Mouse (Mus musculus): ENCODE measurements around the gene Dkk3. TPM values are rescaled to one million over a fixed set of nuclear protein-coding genes. Genes with fewer than 3 reads are reported as not detected.
"Not testable (repeated sequence)": the region's sequence is repeated elsewhere in the genome, so short reads cannot be mapped to it uniquely, and the experiment has no call there.

The Dkk3 gene
- polyA plus RNA-seq, 1 experiment from 2014 or later, result 59.8 TPM

DNA sequence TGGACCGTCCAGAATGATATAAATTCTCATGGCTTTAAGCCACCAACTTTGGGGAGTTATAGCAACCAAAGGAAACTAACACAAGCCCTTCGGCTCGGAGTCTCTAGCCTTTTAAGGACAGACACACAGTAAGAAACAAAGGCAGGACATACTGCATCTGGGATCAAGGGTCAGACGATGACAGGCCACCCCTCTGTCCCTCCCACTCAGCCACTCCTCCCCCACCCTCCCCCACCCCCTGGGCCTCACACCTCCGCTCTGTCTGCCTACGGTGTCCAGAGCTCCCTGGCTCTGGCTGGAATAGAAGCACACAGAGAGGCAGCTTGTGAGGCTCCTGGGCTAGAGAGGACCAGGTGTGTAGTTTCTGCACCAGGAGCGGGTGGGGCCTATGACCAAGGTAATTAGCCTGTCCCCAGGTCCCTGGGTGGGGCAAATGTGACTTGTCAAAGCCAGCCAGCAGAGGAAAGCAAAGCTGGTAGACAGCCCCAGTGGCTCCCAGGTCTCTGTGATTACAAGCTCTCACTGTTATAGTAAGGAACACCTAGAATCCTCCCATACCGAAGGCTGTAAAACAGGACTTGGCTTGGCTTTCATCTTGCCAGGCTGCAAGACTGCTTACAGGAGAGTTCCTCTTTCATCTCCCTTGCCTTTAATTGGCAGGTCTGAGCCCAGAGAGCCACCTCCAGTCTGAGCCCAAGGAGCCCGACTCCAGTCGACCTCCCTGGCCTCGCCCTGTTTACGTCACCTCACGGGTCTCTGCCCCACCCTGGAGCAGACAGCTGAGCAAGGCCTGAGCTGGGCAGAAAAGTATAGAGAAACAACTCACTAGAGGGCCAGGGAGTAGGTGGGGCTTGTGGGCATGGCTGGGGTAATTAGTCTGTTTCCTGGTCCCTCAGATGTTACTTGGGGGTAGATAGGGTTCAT is 28.9 kb upstream of the Dkk3 start:
- H3K4me3 ChIP-seq, result no peak overlapping the region
- no peaks in the 10 kb centered on the region for H3K36me3 ChIP-seq
- H3K4me1 ChIP-seq, result peaks cover 57% of the 10 kb centered on the region
- H3K9me3 ChIP-seq, result no peaks in the 10 kb centered on the region
- 47% methylated on average over 13 of the region's 13 CpGs for WGBS
- no peaks in the 10 kb centered on the region for H3K27me3 ChIP-seq (ENCODE audit: insufficient read depth, poor library complexity, severe bottlenecking)
- DNase-seq (ENCODE audit: low spot score), result no peak
- peak overlapping the region; percentile 65 for H3K27ac ChIP-seq

DNA sequence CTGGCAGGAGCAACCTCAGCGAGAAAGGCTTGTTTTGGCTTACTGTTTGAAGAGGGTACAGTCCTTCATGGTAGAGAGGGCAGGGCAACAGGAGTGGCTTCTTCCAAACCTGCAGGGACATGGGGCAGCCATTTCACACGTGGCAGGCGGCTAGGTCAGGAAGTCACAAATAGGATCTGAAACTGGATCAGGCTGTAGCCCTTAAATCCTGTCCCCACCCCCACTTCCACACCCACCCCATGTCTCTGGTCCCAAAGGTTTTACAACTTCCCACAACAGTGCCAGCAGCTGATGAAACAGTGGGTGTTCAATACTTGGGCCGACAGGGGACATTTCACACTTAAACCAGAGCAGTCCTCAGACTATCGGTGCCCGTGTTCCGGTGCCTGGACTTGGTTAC is 28.0 kb upstream of the Dkk3 start:
- H3K4me1 ChIP-seq, result peaks cover 51% of the 10 kb centered on the region
- DNase-seq (ENCODE audit: low spot score), result no peak
- H3K36me3 ChIP-seq, result no peaks in the 10 kb centered on the region
- H3K27ac ChIP-seq, result peak overlapping the region; percentile 65
- no peak overlapping the region for H3K4me3 ChIP-seq
- WGBS, result 75% methylated on average over 7 of the region's 7 CpGs
- no peaks in the 10 kb centered on the region for H3K27me3 ChIP-seq (ENCODE audit: insufficient read depth, poor library complexity, severe bottlenecking)
- H3K9me3 ChIP-seq, result no peaks in the 10 kb centered on the region

DNA sequence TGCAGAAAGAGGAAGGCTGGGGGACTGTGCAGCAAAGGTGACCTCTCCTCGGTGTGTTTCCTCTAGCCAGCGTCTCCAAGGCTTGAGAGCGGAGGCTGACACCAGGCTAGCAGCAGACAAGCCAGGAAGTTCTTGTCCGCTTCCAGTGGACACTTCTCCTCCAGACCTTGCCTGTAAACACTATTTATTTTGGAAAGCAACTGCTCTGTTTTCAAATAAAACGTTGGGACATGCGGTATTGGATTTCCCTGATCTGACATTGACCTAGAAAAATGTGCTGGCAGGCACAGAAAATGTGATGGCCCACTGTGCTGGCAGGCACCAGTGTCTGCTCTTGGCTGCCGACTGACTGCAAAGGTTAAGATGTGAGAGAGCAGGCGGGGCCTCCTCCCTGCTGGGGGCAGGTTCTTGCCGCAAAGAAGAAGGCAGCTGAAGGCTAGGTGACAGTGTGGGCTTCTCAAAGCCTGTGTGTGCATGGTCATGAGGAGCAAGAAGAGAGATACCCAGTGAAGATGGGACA is 26.4 kb upstream of the Dkk3 start:
- 67% methylated on average over 9 of the region's 9 CpGs for WGBS
- no peak for DNase-seq (ENCODE audit: low spot score)
- no peak overlapping the region for H3K4me3 ChIP-seq
- H3K4me1 ChIP-seq, result peaks cover 55% of the 10 kb centered on the region
- H3K27ac ChIP-seq, result 0 out of 2 replicates have a peak overlapping the region, but pooled peaks have one; percentile 32
- no peaks in the 10 kb centered on the region for H3K27me3 ChIP-seq (ENCODE audit: insufficient read depth, poor library complexity, severe bottlenecking)
- H3K36me3 ChIP-seq, result no peaks in the 10 kb centered on the region
- no peaks in the 10 kb centered on the region for H3K9me3 ChIP-seq

DNA sequence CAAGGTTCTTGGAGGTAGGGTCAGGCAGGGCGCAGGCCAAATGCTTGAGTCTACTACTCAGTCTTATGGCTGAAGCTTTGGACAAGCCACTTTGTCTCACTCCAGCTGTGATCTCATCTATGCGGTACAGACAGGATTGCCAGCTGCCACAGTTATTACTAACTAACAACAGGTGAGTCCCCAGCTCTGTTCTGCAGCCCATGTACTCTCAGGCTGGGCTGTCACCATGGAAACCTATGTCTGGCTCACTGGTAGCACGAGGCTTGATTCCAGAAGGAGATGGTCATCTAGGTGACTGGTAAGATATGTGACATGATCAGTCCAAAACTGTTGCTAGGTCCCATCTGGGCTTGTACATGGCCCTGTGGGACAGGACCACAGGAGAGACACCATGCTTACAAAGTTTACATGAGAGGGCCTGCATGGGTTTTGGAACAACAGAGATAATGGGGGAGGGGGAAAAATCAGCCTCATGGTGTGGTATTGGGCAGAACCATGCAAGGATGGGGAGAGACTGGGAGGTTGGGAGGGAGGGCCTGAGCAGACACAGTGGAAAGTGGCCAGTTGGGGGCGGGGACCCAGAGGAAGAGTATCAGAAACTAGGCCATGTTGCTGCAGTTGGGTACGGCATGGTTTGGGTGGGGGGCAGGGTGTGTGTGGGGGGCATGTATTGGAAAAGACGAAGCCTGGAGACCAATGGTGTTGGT is 25.8 kb upstream of the Dkk3 start:
- H3K4me1 ChIP-seq, result peaks cover 56% of the 10 kb centered on the region
- peak; percentile 62 for DNase-seq (ENCODE audit: low spot score)
- no peaks in the 10 kb centered on the region for H3K36me3 ChIP-seq
- no peaks in the 10 kb centered on the region for H3K27me3 ChIP-seq (ENCODE audit: insufficient read depth, poor library complexity, severe bottlenecking)
- H3K4me3 ChIP-seq, result no peak overlapping the region
- peak overlapping the region; percentile 32 for H3K27ac ChIP-seq
- no peaks in the 10 kb centered on the region for H3K9me3 ChIP-seq
- 89% methylated on average over 6 of the region's 6 CpGs for WGBS

DNA sequence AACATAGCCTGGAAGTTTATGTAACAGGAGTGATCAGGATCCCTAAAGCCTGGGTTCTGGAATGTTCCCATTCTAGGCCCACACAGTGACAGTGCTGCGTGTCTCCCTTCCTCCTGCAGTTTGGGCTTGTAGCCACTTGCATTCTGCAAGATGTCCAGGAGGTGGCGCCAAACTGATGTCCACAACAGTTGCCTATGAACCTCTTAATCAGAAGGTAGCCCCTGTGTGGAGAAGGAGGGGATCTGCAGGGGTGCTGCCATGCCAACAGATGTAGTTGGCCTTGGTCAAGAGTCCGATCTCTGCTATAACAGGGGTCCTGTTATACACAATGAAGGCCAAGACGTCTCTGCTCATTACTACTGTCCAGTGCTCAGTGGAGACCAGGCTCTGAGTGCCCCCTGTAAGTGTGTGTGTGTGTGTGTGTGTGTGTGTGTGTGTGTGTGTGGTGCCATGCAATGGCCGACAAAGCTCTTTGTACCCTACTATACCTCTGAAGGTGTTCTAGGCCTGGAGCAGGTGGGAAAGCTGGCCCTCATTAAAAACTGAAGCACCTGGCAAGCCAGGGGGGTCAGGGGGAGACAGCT is 24.5 kb upstream of the Dkk3 start:
- no peaks in the 10 kb centered on the region for H3K36me3 ChIP-seq
- peak; percentile 90 for DNase-seq (ENCODE audit: low spot score)
- H3K9me3 ChIP-seq, result no peaks in the 10 kb centered on the region
- H3K27ac ChIP-seq, result peak overlapping the region; percentile 56; the same call in 1 of the 2 replicates
- 30% methylated on average over 5 of the region's 5 CpGs for WGBS
- no peak overlapping the region for H3K4me3 ChIP-seq
- no peaks in the 10 kb centered on the region for H3K27me3 ChIP-seq (ENCODE audit: insufficient read depth, poor library complexity, severe bottlenecking)
- peaks cover 50% of the 10 kb centered on the region for H3K4me1 ChIP-seq

DNA sequence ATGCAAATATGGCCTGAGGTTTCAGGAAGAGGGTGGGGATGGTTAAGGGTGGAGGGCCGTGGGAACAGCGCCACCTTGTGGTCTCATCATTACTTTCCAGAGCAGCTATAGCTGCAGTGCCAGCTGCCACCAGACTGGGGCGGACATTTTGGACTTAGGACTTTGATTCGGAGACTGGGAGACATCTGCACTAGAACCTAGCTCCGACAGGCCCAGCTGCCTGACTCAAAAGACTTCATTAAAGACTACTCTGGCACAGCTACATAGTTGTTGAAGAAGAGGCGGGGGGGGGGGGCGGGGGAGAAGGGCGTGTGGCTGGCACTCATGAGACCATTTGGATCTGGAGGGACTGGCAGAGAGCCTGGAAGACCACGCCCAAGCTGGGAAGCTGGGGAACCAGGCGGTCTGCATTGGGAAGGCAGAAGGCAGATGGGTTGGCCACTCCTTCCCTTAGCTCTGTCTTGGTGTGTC is 21.4 kb upstream of the Dkk3 start:
- H3K4me3 ChIP-seq, result peak overlapping the region; percentile 36
- no peaks in the 10 kb centered on the region for H3K9me3 ChIP-seq
- H3K36me3 ChIP-seq, result no peaks in the 10 kb centered on the region
- 7% methylated on average over 10 of the region's 10 CpGs for WGBS
- H3K27me3 ChIP-seq (ENCODE audit: insufficient read depth, poor library complexity, severe bottlenecking), result no peaks in the 10 kb centered on the region
- peaks cover 27% of the 10 kb centered on the region for H3K4me1 ChIP-seq
- H3K27ac ChIP-seq, result peak overlapping the region; percentile 79
- DNase-seq (ENCODE audit: low spot score), result peak; percentile 88

DNA sequence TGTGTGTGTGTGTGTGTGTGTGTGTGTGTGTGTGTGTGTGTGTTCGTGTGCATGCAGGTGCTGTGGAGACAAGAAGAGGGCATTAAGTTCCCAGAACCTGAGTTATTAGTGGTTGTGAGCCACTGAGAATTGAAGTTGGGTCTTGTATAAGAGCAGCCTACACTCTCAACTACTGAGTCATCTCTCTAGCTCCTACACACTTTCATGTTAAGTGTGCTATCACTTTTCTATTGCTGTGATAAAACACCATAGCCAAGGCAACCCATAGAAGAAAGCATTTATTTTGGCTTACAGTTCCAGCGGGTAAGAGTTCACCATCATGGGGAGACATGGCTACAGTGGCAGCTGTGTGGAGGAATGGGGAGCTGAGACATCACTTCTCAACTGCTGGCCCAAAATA is 17.8 kb upstream of the Dkk3 start:
- Histone ChIP-seq H3K27ac (no peak overlapping the region), H3K4me1 (peaks cover 12% of the 10 kb centered on the region), H3K36me3 (no peaks in the 10 kb centered on the region), H3K27me3 (ENCODE audit: insufficient read depth, poor library complexity, severe bottlenecking) (no peaks in the 10 kb centered on the region), H3K4me3 (no peak overlapping the region), H3K9me3 (no peaks in the 10 kb centered on the region)
- WGBS, result 78% methylated on average over 2 of the region's 2 CpGs
- no peak for DNase-seq (ENCODE audit: low spot score)

DNA sequence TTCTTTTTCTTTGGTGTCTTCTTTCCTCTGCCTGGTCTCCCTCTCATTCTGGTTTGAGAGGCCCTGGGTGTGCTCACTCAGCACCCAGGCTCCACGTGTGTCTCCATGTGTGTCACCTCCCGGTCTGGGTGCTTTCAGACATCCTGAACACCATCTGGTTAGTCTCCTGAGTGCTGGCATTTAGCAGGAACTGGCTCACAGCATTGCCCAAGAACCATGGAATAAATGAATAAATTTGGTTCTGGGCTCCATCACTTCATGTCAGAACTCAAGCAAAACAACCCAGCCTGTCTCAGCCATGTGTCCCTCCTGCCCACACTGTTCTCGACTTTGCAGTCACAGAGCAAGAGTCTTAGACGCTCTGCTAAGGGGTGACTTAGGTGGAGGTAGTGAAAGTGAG is 13.8 kb upstream of the Dkk3 start:
- no peak overlapping the region for H3K4me3 ChIP-seq
- H3K9me3 ChIP-seq, result no peaks in the 10 kb centered on the region
- 61% methylated on average over 4 of the region's 4 CpGs for WGBS
- no peak overlapping the region for H3K27ac ChIP-seq
- no peaks in the 10 kb centered on the region for H3K27me3 ChIP-seq (ENCODE audit: insufficient read depth, poor library complexity, severe bottlenecking)
- DNase-seq (ENCODE audit: low spot score), result no peak
- peaks cover 18% of the 10 kb centered on the region for H3K4me1 ChIP-seq
- no peaks in the 10 kb centered on the region for H3K36me3 ChIP-seq

DNA sequence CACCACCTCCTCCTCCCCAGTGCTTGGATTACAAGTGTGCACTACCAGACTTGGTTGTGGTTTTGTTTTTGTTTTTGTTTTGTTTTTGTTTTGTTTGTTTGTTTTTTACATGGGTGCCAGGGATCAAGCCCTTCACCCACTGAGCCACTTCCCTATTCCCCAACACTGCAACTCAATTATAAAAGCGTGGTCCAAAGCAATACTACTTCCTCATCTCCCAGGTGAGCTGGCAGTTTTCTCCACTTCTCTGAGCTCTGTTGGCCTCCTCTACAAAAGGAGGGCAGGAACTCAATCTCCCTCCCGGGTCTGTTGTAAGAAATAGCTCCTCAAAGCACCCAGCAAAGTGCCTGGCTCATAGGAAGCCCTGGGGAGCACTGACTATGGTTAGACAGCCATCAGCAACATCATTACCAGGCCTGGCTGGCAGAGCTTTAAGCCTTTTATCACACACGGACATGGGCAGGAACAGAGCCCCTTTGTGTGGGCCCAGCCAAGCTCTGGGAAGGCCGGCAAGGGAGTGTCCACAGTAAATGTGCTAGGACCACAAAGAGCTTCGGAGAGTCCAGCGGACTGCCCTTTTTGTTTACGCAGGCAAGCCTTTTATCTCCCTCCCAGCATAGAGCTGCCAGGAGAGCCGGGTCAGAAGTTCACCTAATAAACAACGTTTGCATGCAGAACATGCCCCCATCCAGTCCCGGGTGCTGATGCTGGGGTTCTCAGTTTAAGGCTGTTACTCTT is 11.3 kb upstream of the Dkk3 start:
- Histone ChIP-seq H3K9me3 (no peaks in the 10 kb centered on the region), H3K4me1 (peaks cover 18% of the 10 kb centered on the region), H3K27ac (peak overlapping the region; percentile 64), H3K36me3 (no peaks in the 10 kb centered on the region), H3K27me3 (ENCODE audit: insufficient read depth, poor library complexity, severe bottlenecking) (no peaks in the 10 kb centered on the region), H3K4me3 (no peak overlapping the region)
- 35% methylated on average over 10 of the region's 10 CpGs for WGBS
- DNase-seq (ENCODE audit: low spot score), result no peak

DNA sequence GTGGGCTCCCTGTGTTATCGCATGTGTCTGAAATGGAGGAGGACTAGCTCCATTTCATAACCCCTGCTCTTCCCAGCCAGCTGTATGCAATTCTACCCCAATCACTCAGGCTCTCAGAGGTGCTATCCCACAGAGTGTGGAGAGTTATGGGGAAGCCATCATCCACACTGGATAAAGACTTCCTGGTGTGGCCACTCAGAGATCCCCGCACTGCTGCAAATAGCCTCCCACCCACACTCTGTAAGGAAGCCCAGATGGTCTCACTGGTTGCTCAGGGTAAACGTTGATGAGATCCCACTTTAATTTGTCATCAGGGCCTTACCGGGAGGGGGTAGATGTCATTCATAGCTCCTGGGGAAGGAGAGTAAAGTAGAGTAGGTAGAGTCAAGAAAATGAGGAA is 6.7 kb upstream of the Dkk3 start:
- H3K4me1 ChIP-seq, result peaks cover 22% of the 10 kb centered on the region
- H3K36me3 ChIP-seq, result no peaks in the 10 kb centered on the region
- no peaks in the 10 kb centered on the region for H3K27me3 ChIP-seq (ENCODE audit: insufficient read depth, poor library complexity, severe bottlenecking)
- H3K4me3 ChIP-seq, result no peak overlapping the region
- H3K27ac ChIP-seq, result no peak overlapping the region
- no peak for DNase-seq (ENCODE audit: low spot score)
- WGBS, result 61% methylated on average over 4 of the region's 4 CpGs
- H3K9me3 ChIP-seq, result no peaks in the 10 kb centered on the region

DNA sequence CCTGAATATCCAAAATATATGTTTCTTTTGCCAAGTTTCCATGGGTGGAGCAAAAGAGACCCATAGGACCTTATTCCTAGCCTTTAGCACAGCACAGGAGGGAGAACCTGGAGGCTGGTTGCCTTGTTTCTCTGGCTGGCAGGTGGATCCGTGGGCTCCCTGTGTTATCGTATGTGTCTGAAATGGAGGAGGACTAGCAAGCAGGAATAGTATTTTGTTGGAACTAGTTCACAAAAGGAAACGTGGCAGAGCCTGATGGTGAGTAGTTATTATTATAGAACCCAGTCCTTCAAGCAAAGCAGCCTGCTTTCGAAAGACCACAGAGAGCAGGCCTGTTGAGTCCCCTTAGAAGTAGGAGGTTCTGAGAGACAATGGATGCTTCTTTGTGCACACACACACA is 6.2 kb upstream of the Dkk3 start:
- not testable (repeated sequence) for DNase-seq (ENCODE audit: low spot score); H3K36me3 ChIP-seq; H3K27ac ChIP-seq; H3K9me3 ChIP-seq; H3K4me3 ChIP-seq; H3K27me3 ChIP-seq (ENCODE audit: insufficient read depth, poor library complexity, severe bottlenecking)
- WGBS, result 92% methylated on average over 4 of the region's 4 CpGs
- peaks cover 16% of the 10 kb centered on the region for H3K4me1 ChIP-seq

DNA sequence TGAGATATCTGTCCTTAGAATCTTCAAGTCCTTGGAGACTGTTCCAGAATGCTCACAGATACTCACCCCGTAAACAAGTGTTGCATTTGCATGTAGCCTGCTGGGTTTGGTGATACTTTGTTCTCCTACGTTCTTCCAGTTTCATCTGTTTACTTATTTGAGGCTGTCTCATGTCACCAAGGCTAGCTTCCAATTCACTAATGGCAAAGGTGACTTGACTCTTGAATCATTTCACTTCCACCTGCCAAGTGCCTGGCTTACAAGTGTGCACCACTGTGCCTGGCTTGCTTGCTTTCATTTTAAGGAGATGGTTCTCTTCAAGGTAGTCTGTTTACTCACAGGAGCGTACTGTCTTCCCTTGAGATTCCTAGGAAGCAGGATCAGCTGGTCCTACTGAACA is 5.6 kb upstream of the Dkk3 start:
- no peak overlapping the region for H3K4me3 ChIP-seq
- H3K4me1 ChIP-seq, result peaks cover 16% of the 10 kb centered on the region
- H3K9me3 ChIP-seq, result no peaks in the 10 kb centered on the region
- no peaks in the 10 kb centered on the region for H3K36me3 ChIP-seq
- 84% methylated on average over 3 of the region's 3 CpGs for WGBS
- H3K27me3 ChIP-seq (ENCODE audit: insufficient read depth, poor library complexity, severe bottlenecking), result no peaks in the 10 kb centered on the region
- no peak for DNase-seq (ENCODE audit: low spot score)
- no peak overlapping the region for H3K27ac ChIP-seq

Data from heart, embryonic 10.5 days (tissue).